Mouse (Mus musculus): ENCODE data around the gene Gm17334. TPM values are rescaled to one million over a fixed set of nuclear protein-coding genes. Genes with fewer than 3 reads are reported as not detected.

Gene Gm17334
- total RNA-seq, 2 experiments from 2014 or later: 4.8 TPM; not detected in 1

DNA sequence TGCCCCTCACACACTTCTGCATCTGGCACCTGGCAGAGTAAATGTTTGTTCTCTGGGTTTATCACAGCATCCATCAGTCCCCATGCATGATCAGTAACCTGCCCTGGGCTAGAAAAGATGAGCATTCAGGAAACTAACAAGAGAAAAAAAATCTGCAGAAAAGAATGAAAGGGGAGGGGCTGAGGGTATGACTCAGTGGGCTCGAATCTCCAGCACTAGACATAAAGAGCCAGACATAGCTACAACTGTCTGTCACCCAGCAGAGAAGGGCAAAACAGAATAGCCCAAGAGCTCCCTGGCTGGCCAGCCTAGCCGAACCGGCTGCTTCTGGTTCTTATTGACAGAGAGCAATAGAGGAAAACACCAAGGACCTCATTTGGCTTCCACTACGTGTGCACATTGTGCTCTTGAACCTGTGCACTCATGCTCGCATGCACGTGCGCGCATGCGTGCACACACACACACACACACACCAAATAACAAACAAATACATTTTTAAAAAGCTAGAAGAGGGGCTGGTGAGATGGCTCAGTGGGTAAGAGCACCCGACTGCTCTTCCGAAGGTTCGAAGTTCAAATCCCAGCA lies 17.9 kb downstream of the Gm17334 start:
- no peak for ATAC-seq (replicated peaks; ENCODE audit: poor library complexity, severe bottlenecking)

DNA sequence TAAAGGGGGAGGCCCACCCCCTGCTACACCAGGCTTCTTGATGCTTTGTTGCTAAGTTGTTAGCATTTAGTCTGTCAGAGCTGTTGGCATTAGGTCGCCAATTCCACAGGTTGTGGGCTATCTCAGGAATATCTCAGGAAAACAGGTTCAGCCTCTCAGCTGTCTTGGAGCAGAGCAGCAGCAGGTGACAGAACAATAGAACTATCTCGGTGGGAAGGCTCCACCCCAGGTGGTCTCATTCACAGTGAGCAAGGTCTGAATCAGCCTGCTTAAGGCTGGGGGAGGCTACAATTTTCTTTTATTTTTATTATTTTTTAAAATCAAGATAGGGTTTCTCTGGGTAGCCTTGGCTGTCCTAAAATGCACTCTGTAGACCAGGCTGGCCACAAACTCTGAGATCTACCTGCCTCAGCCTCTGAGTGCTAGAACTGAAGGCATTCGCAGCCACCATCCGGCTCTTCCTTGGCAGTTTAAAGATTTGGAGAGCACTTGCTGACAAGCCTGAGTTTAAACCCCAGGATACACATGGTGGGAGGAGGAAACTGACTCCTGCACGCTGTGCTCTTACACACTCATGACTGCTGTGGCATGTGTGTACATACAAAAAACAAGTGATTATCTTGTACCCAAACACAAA lies 23.2 kb downstream of the Gm17334 start:
- ATAC-seq (replicated peaks; ENCODE audit: poor library complexity, severe bottlenecking): no peak

GRCm38 (mm10) chr11:53749306-53749705 lies 23.7 kb downstream of the Gm17334 start:
- ATAC-seq (replicated peaks; ENCODE audit: poor library complexity, severe bottlenecking): no peak

DNA sequence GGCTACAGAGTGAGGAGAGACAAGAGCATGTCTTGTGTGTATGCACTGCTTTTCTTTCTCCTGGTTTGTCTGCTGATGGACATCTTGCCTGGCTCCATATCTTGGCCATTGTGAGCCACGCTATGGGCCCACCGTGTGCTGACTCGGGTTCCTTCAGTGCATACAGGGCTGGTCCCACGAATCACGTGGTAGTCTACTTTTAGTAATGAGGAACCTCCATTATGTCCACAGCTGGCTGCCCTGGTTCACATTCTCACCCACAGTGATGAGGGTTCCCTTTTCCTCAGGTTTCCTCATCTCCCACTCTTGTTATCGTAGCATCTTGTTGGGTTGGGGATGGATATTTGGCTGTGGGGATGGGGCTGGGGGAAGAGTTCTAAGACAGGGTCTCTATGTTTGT lies 24.4 kb downstream of the Gm17334 start:
- peak; percentile 90 for ATAC-seq (replicated peaks; ENCODE audit: poor library complexity, severe bottlenecking)

- ATAC-seq (replicated peaks; ENCODE audit: poor library complexity, severe bottlenecking): peak; percentile 72
Observed at GRCm38 (mm10) chr11:53747985-53748384, 25.0 kb downstream of the Gm17334 start.

DNA sequence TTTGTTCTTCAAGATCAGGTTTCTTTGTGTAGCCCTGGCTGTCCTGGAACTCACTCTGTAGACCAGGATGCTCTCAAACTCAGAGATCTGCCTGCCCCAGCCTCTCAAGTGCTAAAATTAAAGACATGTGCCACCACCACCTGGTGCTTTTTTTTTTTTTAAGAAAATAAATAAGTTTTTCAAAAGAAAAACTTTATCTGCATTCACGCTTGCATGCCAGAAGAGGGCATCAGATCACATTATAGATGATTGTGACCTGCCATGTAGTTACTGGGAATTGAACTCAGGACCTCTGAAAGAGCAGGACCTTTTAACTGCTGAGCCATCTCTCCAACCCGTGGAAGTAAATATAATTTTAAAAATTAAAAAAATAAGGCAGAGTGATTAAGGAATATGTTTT lies 27.7 kb downstream of the Gm17334 start:
- no peak for ATAC-seq (replicated peaks; ENCODE audit: poor library complexity, severe bottlenecking)

DNA sequence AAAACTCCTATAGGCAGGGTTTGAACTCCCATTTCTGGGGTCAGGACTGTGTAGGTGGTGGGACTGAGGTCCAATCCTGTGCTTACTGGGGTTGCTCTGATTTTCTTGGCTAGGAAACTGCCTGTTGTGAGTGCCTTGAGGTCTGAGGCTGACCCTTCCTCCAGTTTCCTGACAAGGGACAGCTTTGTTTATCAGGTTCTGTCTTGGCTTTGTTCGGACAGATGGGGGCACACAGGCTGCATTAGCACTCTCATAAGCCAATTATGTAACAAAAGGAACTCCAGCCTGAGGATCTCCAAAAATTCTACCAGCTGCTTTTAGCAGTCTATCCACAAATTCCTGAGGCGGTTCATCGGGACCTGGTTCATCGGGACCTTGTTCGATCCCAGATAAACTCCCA lies 30.6 kb downstream of the Gm17334 start:
- ATAC-seq (replicated peaks; ENCODE audit: poor library complexity, severe bottlenecking): no peak

- peak; percentile 59 for ATAC-seq (replicated peaks; ENCODE audit: poor library complexity, severe bottlenecking)
Observed at GRCm38 (mm10) chr11:53737573-53737946, 35.4 kb downstream of the Gm17334 start.

DNA sequence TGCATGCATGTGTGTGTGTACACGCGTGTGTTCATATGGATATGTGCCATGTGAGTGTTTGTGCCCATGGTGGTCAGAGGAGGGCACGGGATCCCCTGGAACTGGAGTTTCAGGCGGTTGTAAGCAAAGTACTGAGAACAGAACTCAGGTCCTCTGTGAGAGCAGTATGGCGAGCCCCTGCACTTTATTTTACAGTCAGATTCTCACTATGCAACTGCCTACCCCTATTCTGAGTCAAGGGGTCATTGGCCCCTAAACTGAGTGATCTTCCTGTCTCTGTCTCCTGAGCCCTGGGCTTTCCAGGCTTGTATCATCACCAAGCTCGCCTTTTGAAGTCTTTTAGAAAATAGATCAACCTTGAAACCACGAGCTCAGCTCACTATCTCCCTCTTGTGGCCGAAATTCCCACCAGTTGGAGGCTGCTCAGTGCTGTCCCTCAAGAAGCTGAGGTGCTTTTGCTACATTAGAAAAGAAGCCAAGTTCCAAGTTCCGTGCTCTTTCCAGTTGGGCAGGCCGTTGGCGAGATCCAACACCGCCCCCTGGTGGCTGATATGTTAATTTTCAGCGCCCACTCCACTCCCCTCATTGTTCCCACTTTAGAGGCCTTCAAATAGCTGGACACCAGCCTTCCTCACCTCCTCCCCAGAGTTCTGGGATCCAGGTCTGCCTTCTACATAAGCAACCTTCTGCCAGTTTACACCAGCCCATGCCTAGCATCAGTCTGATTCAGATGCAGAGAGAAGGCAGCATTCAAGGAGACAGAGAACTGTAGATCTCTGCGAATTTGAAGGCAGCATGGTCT lies 36.0 kb downstream of the Gm17334 start:
- peak; percentile 72 for ATAC-seq (replicated peaks; ENCODE audit: poor library complexity, severe bottlenecking)

DNA sequence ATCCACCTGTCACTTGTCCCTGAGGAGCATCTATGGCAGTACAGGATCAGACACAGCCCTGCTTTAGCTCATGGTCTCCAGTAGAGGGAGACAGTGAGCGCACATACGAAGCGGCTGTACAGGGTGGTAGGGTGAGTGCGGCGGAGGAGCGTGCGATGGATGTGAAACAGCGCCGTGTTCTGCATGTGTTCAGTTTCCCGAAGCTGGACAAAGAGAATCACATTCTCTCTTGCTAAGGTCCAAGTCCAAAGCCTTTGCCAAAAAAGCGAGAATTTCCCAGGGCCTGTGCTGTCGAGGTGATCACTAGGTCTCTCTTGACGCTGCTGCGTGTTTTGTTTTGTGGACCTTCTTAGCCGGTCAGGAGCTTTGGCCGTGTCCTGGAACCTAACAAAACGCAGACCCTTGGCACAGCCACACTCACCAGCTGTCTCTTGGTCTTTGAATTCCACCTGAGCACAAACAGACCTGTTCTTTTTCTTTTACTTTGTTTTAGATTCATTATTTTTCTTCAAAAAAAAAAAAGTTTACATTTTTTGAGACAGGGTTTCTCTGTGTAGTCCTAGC lies 37.2 kb downstream of the Gm17334 start:
- peak; percentile 84 for ATAC-seq (replicated peaks; ENCODE audit: poor library complexity, severe bottlenecking)

GRCm38 (mm10) chr11:53734970-53735681 lies 37.9 kb downstream of the Gm17334 start:
- peak; percentile 13; the same call in 1 of the 2 replicates for ATAC-seq (replicated peaks; ENCODE audit: poor library complexity, severe bottlenecking)

DNA sequence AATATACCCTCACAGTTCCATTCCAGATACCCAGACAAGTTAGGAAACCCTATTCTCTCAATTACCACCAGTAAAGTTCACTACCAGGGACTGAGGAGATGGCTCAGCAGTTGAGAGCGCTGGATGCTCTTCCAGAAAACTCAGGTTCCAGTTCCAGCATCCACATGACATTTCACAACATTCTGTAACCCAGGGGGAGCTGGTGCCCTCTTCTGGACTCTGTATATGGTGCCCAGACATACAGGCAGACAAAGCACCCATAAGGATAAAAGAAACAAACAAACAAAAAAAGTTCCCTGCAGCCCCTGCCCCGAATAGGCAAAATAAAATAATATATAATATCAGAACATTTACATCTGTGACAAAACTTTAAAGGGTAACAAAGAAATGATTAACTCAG lies 38.6 kb downstream of the Gm17334 start:
- no peak for ATAC-seq (replicated peaks; ENCODE audit: poor library complexity, severe bottlenecking)

DNA sequence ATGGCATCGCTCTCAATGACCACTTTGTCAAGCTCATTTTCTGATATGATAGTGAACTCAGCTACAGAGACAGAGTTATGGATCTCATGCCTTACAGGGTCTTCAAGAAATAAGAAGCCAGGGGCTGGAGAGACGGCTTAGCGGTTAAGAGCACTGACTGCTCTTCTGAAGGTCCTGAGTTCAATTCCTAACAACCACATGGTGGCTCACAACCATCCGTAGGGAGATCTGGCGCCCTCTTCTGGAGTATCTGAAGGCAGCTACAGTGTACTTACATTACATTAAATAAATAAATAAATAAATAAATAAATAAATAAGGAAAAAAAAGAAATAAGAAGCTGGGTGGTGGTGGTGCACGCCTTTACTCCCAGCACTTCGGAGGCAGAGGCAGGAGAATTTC lies 39.2 kb downstream of the Gm17334 start:
- no peak for ATAC-seq (replicated peaks; ENCODE audit: poor library complexity, severe bottlenecking)

GRCm38 (mm10) chr11:53732244-53732643 lies 40.7 kb downstream of the Gm17334 start:
- ATAC-seq (replicated peaks; ENCODE audit: poor library complexity, severe bottlenecking): no peak

DNA sequence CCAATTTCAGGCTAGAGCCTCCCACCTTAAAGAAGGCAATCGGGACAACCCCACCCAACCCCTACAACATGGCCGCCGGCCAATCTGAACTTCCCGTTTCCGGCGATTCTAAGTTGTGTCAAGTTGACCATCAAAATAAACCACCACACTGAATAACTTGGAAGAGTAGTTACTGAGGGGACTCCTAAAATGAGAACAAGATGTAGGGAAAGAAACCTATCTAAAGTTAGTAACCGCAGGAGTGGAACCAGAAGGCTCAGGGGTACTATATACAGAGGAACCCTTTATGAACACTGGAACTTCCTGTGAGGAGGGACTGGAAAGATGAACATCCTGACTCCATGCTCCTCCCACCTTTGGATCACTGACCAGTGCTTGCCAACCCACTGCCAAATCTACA lies 41.5 kb downstream of the Gm17334 start:
- ATAC-seq (replicated peaks; ENCODE audit: poor library complexity, severe bottlenecking): no peak

Other genes with a start within 250 kb of the Gm17334 start
- gene Kif3a, start 205.8 kb downstream of the Gm17334 start, total RNA-seq (2014; fragmentation: Nextera tagmentation): 7.5 and 11.8 TPM in 2 replicates
- gene Kif3a, start 205.8 kb downstream of the Gm17334 start, total RNA-seq (2017): 2.4 and 5.7 TPM in 2 replicates
- gene Il4, start 154.5 kb downstream of the Gm17334 start, total RNA-seq (2014; fragmentation: Nextera tagmentation): 1.5 TPM in 1 of 2 replicates, not detected in the other
- not detected in 2 replicates for gene Il4, start 154.5 kb downstream of the Gm17334 start, total RNA-seq (2017)
- not detected in 2 replicates for gene Il13, start 138.5 kb downstream of the Gm17334 start, total RNA-seq (2014; fragmentation: Nextera tagmentation)
- not detected in 2 replicates for gene Il13, start 138.5 kb downstream of the Gm17334 start, total RNA-seq (2017)
- gene Rad50, start 65.9 kb downstream of the Gm17334 start, total RNA-seq (2014; fragmentation: Nextera tagmentation): 58.0 and 59.9 TPM in 2 replicates
- 67.4 and 85.2 TPM in 2 replicates for gene Rad50, start 65.9 kb downstream of the Gm17334 start, total RNA-seq (2017)
- gene Il5, start 52.4 kb downstream of the Gm17334 start, total RNA-seq (2014; fragmentation: Nextera tagmentation): not detected in 2 replicates
- gene Il5, start 52.4 kb downstream of the Gm17334 start, total RNA-seq (2017): not detected in 2 replicates
- 37.5 and 41.7 TPM in 2 replicates for gene Irf1, start 3.2 kb downstream of the Gm17334 start, total RNA-seq (2014; fragmentation: Nextera tagmentation)
- gene Irf1, start 3.2 kb downstream of the Gm17334 start, total RNA-seq (2017): 41.3 and 55.9 TPM in 2 replicates
- gene Gm12216, start 86.1 kb upstream of the Gm17334 start, total RNA-seq (2014; fragmentation: Nextera tagmentation): 5.6 and 6.5 TPM in 2 replicates
- 1.1 TPM in 1 of 2 replicates, not detected in the other for gene Gm12216, start 86.1 kb upstream of the Gm17334 start, total RNA-seq (2017)
- gene Slc22a5, start 118.5 kb upstream of the Gm17334 start, total RNA-seq (2014; fragmentation: Nextera tagmentation): 10.2 and 10.3 TPM in 2 replicates
- 8.7 and 13.3 TPM in 2 replicates for gene Slc22a5, start 118.5 kb upstream of the Gm17334 start, total RNA-seq (2017)
- 1.1 and 2.9 TPM in 2 replicates for gene Slc22a21, start 207.1 kb upstream of the Gm17334 start, total RNA-seq (2014; fragmentation: Nextera tagmentation)
- gene Slc22a21, start 207.1 kb upstream of the Gm17334 start, total RNA-seq (2017): 0.88 and 2.3 TPM in 2 replicates

Data from granulocyte monocyte progenitor cell, adult 5-6 weeks (primary cell).